In the genomic region with DNA sequence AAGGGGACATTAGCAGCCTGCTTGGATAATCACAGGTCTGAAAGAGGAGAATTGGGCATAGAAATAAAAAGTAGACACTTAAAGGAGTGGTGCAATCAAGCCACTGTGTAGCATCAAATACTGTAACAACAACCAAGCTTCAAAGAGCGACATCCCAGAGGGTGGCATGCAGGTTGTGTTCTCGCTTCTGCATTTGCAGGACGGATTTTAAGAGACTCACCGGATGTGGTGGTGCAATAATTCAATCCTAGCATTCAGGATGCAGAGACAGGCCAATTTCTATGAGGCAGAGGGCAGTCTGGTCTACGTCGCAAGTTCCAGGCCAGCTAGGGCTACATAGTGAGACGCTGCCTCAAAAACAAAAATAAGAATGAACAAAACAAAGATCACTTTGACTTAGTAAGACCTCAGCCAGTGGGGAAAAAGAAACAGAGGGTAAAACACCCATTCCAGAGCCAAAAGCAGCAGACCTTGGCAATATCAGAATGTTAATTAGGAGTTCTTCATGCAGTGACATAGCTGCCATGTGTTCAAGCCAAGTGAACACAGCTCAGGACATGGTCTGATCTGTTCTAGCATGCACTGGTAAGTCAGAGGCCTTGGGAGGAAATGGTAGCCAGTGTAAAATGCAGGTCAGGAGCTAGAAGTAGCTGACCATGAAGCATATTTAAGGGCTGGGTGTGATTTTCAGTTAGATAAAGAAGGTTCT, we compare ENCODE assay signal across 19 mouse cellular contexts.
DNase-seq lines count a peak whose midpoint lies in the region; ATAC-seq and TF ChIP-seq lines count a peak whose summit lies in the region.
"Had no signal": no experiment of that assay in that cellular context is flagged by ENCODE, and none has a peak within 500 bp of the region (broad histone marks: within the 10 kb centered on the region; RNA-seq: fewer than 3 reads in every experiment).

No protein-coding gene starts in this region.

- TF ChIP-seq POLR2A in kidney, adult 2 months (IDR thresholded peaks at IDR 0.05; ENCODE audit: low read depth, low read length): no peak
- TF ChIP-seq POLR2A in cortical plate, adult 2 months (IDR thresholded peaks at IDR 0.05; ENCODE audit: extremely low read depth, insufficient read depth, low read length): no peak
- TF ChIP-seq POLR2A in olfactory bulb, adult 2 months (IDR thresholded peaks at IDR 0.05; ENCODE audit: insufficient read depth, low read depth, low read length): no peak

- H3K27ac ChIP-seq in kidney, adult 2 months (ENCODE audit: insufficient read depth, low read depth, low read length): no peak overlapping the region
- H3K27ac ChIP-seq in kidney, embryonic 14.5 days (ENCODE audit: low read depth, low read length): no peak overlapping the region
- peak overlapping the region; percentile 38 for H3K27ac ChIP-seq in cortical plate, adult 2 months (ENCODE audit: insufficient read depth, low read length)
- H3K27ac ChIP-seq in forebrain, embryonic 16.5 days (ENCODE audit: low read length): peak overlapping the region; percentile 78
- 0 out of 2 replicates have a peak overlapping the region, but pooled peaks have one; percentile 38 for H3K27ac ChIP-seq in olfactory bulb, adult 2 months (ENCODE audit: insufficient read depth, low read depth, low read length)
- H3K27ac ChIP-seq in gastrocnemius, adult 2 months: no peak overlapping the region
- H3K27ac ChIP-seq: heart, embryonic 13.5 days; hindbrain, embryonic 12.5 days; kidney, postnatal 0 days had no signal

- no peaks in the 10 kb centered on the region for H3K36me3 ChIP-seq in kidney, adult 2 months (ENCODE audit: control insufficient read depth, insufficient read depth, low read length)
- H3K36me3 ChIP-seq in kidney, embryonic 14.5 days (ENCODE audit: control insufficient read depth, insufficient read depth, low read length): no peaks in the 10 kb centered on the region
- H3K36me3 ChIP-seq in forebrain, embryonic 16.5 days (ENCODE audit: control insufficient read depth, insufficient read depth): no peaks in the 10 kb centered on the region; the same call in 1 of the 2 replicates
- H3K36me3 ChIP-seq: heart, embryonic 13.5 days; hindbrain, embryonic 12.5 days had no signal

- no peak for TF ChIP-seq CTCF in kidney, adult 2 months (conservative IDR thresholded peaks at IDR 0.05; ENCODE audit: insufficient read depth, insufficient read length, low read depth, low read length)
- TF ChIP-seq CTCF in cortical plate, adult 2 months (IDR thresholded peaks at IDR 0.05; ENCODE audit: extremely low read depth, insufficient read depth, low read length): no peak
- no peak for TF ChIP-seq CTCF in olfactory bulb, adult 2 months (IDR thresholded peaks at IDR 0.05; ENCODE audit: insufficient read depth, low read depth, low read length)
- no peak for TF ChIP-seq CTCF in gastrocnemius, adult 2 months (IDR thresholded peaks at IDR 0.05)

- no peak overlapping the region for H3K4me3 ChIP-seq in kidney, adult 2 months (ENCODE audit: insufficient read depth, low read depth, low read length)
- no peak overlapping the region for H3K4me3 ChIP-seq in kidney, embryonic 14.5 days (ENCODE audit: low read length)
- H3K4me3 ChIP-seq in cortical plate, adult 2 months (ENCODE audit: insufficient read depth, low read length): no peak overlapping the region
- no peak overlapping the region for H3K4me3 ChIP-seq in forebrain, embryonic 16.5 days (replicated peaks; ENCODE audit: low read length)
- H3K4me3 ChIP-seq in olfactory bulb, adult 2 months (ENCODE audit: insufficient read depth, low read depth, low read length): no peak overlapping the region
- no peak overlapping the region for H3K4me3 ChIP-seq in gastrocnemius, adult 2 months
- H3K4me3 ChIP-seq: heart, embryonic 13.5 days; hindbrain, embryonic 12.5 days had no signal

- no peaks in the 10 kb centered on the region for H3K4me1 ChIP-seq in kidney, adult 2 months (ENCODE audit: control insufficient read depth, insufficient read depth, low read length)
- H3K4me1 ChIP-seq in kidney, embryonic 14.5 days (ENCODE audit: control insufficient read depth, insufficient read depth, low read length): no peaks in the 10 kb centered on the region
- peaks cover 15% of the 10 kb centered on the region for H3K4me1 ChIP-seq in cortical plate, adult 2 months (ENCODE audit: control insufficient read depth, insufficient read depth, low read length)
- peaks cover 46% of the 10 kb centered on the region for H3K4me1 ChIP-seq in forebrain, embryonic 16.5 days (replicated peaks; ENCODE audit: control insufficient read depth, insufficient read depth, low read length)
- peaks cover 27% of the 10 kb centered on the region for H3K4me1 ChIP-seq in olfactory bulb, adult 2 months (ENCODE audit: control insufficient read depth, insufficient read depth, low read length)

- WGBS in kidney, adult 2 months: 88% methylated on average over 7 of the region's 7 CpGs
- 90% methylated on average over 7 of the region's 7 CpGs for WGBS in kidney, embryonic 14.5 days
- WGBS in forebrain, embryonic 16.5 days: 60% methylated on average over 7 of the region's 7 CpGs
- 61% methylated on average over 7 of the region's 7 CpGs for WGBS in olfactory bulb, adult 2 months

- H3K9ac ChIP-seq in kidney, embryonic 14.5 days (ENCODE audit: low read depth, low read length): no peak overlapping the region
- no peak overlapping the region for H3K9ac ChIP-seq in forebrain, embryonic 16.5 days (replicated peaks; ENCODE audit: low read depth, low read length)
- H3K9ac ChIP-seq: heart, embryonic 13.5 days; hindbrain, embryonic 12.5 days had no signal

- intact Hi-C loops in gastrocnemius, adult 2 months (cut with DNase I): no loop called here

- ATAC-seq in kidney, embryonic 14.5 days (ENCODE audit: low FRiP score, low TSS enrichment): no peak
- ATAC-seq in forebrain, embryonic 16.5 days: peak; percentile 36; the same call in 1 of the 2 replicates

- no peak overlapping the region for H3K4me2 ChIP-seq in kidney, embryonic 14.5 days (replicated peaks; ENCODE audit: low read depth, low read length)
- H3K4me2 ChIP-seq in forebrain, embryonic 16.5 days (ENCODE audit: low read length): no peak overlapping the region
- H3K4me2 ChIP-seq: heart, embryonic 13.5 days; hindbrain, embryonic 12.5 days had no signal

- DNase-seq in kidney, adult 2 months: peak; percentile 21
- no peak for DNase-seq in gastrocnemius, adult 2 months
- DNase-seq in thymus, postnatal 0 days (ENCODE audit: low spot score): no peak
- DNase-seq: adrenal gland, postnatal 36 days; cerebellum, adult 11 months; cerebellum, adult 9-11 months; gastrocnemius, postnatal 36 days; heart, postnatal 14 days; kidney, adult 11 months; lung, adult 18-20 months; midbrain, embryonic 14.5 days; thymus, postnatal 25 days had no signal

- no peaks in the 10 kb centered on the region for H3K27me3 ChIP-seq in kidney, adult 2 months (replicated peaks; ENCODE audit: control insufficient read depth, insufficient read depth, low read length)
- no peaks in the 10 kb centered on the region for H3K27me3 ChIP-seq in kidney, embryonic 14.5 days (ENCODE audit: control insufficient read depth, insufficient read depth, low read length)
- no peaks in the 10 kb centered on the region for H3K27me3 ChIP-seq in forebrain, embryonic 16.5 days (replicated peaks; ENCODE audit: control insufficient read depth, insufficient read depth, low read length)
- H3K27me3 ChIP-seq: heart, embryonic 13.5 days; hindbrain, embryonic 12.5 days had no signal

- no peaks in the 10 kb centered on the region for H3K9me3 ChIP-seq in kidney, embryonic 14.5 days (ENCODE audit: control insufficient read depth, low read length)
- no peaks in the 10 kb centered on the region for H3K9me3 ChIP-seq in forebrain, embryonic 16.5 days (ENCODE audit: control insufficient read depth, low read length)
- H3K9me3 ChIP-seq: heart, embryonic 13.5 days; hindbrain, embryonic 12.5 days had no signal

Comparison
In these comparisons a context has a peak if more than half of its experiments do, and no peak if none do; other contexts are left out.
1. H3K27ac ChIP-seq: peak in cortical plate, adult 2 months (single experiment), forebrain, embryonic 16.5 days (single experiment) and olfactory bulb, adult 2 months (single experiment); none in kidney, adult 2 months (single experiment), kidney, embryonic 14.5 days (single experiment) and gastrocnemius, adult 2 months (single experiment).